Mouse (Mus musculus): Measurements from ENCODE around the gene Pax2.

- TF ChIP-seq CTCF (IDR thresholded peaks at IDR 0.05; ENCODE audit: extremely low read depth, insufficient read depth, insufficient read length, insufficient replicate concordance) = no peak
- no peak for TF ChIP-seq POLR2A (IDR thresholded peaks at IDR 0.05; ENCODE audit: low read depth, low read length)
These were observed 32.0 kb upstream of the Pax2 start for GRCm38 (mm10) chr19:44723611-44724440.

All from spleen, adult 2 months (tissue).